Mouse (Mus musculus) megakaryocyte-erythroid progenitor cell, adult 5-6 weeks (primary cell): ENCODE data around the gene Ube2d2b. TPM values are rescaled to one million over a fixed set of nuclear protein-coding genes. Genes with fewer than 3 reads are reported as not detected.

ENCODE experiments used
- ATAC-seq: replicated peaks from 2 replicates; pipeline ENCODE4 v1.8.0; 2016; ENCODE audit warnings: mild to moderate bottlenecking, inconsistent platforms; ENCODE audit not compliant: severe bottlenecking, poor library complexity, low FRiP score, low TSS enrichment
- total RNA-seq, 2 experiments: library from RNA; stranded (forward) in 1 of 2; stranded (reverse) in 1 of 2; fragments of 200-1000, 215-1000 nt in 1 of 2; fragments of >200 nt in 1 of 2; fragmentation: Nextera tagmentation in 1 of 2; gene quantifications; 2 replicates each; pipeline ENCODE4 v1.2.3; 2014 to 2017

Gene Ube2d2b
- total RNA-seq, 2 experiments from 2014 or later = not detected

DNA sequence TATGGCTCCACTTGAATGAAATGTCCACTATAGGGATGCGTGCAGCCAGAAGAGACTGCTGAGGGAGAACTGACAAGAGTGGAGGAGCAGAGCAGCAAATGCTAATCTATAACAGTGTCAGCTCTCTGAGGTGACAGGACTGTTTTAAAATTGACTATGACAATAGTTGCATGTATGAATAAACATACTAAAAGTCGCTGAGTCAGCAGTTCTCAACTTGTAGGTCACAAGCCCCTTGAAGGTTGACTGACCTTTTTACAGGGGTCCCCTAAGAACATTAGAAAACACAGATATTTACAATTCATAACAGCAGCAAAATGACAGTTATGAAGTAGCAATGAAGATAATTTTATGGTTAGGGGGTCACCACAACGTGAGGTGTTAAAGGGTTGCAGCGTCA, 19.1 kb downstream of the Ube2d2b start:
- ATAC-seq = no peak

DNA sequence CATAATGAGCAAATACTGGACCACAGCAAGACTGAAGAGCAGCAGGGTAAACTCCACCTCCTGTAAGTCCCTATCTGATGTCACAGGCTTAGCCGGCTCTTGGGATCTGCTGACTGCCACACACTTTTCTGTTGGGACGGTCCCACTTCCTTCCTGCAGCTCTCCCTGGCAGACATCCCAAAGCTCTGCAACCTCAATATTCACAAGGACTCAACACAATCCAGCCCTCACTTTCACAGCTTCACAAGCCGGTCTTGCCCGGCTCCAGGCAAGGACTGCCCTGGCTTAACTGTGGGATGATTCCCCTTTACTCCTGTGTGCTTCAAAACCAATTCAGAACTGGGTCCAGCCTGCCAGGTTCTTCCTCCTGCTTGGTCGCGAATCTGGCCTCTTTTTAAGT, 23.9 kb downstream of the Ube2d2b start:
- ATAC-seq = peak; percentile 63; the same call in 1 of the 2 replicates

DNA sequence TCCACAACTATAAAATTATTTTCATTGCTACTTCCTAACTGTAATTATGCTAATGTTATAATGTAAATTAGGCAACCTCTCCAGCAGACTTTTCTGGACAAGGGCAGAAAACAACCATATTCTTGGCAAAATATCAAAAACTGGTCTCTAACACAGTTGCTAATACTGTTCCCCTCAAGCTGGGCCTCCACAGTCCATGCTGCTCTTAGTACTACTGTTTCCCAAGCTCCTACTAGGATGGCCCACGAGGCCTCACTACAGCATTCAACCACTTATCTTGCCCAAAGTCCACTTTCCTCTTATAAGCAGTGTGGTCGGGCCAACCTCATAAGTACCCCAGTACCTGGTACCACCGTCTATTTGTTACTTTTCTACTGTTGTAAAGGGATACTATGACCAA, 24.7 kb downstream of the Ube2d2b start:
- ATAC-seq = no peak

GRCm38 (mm10) chr5:107855546-107855945, 25.6 kb downstream of the Ube2d2b start:
- ATAC-seq = no peak

- peak; percentile 80; the same call in 1 of the 2 replicates for ATAC-seq
Observed at GRCm38 (mm10) chr5:107858963-107859362, 29.1 kb downstream of the Ube2d2b start.

GRCm38 (mm10) chr5:107863971-107864370, 34.1 kb downstream of the Ube2d2b start:
- ATAC-seq = no peak

DNA sequence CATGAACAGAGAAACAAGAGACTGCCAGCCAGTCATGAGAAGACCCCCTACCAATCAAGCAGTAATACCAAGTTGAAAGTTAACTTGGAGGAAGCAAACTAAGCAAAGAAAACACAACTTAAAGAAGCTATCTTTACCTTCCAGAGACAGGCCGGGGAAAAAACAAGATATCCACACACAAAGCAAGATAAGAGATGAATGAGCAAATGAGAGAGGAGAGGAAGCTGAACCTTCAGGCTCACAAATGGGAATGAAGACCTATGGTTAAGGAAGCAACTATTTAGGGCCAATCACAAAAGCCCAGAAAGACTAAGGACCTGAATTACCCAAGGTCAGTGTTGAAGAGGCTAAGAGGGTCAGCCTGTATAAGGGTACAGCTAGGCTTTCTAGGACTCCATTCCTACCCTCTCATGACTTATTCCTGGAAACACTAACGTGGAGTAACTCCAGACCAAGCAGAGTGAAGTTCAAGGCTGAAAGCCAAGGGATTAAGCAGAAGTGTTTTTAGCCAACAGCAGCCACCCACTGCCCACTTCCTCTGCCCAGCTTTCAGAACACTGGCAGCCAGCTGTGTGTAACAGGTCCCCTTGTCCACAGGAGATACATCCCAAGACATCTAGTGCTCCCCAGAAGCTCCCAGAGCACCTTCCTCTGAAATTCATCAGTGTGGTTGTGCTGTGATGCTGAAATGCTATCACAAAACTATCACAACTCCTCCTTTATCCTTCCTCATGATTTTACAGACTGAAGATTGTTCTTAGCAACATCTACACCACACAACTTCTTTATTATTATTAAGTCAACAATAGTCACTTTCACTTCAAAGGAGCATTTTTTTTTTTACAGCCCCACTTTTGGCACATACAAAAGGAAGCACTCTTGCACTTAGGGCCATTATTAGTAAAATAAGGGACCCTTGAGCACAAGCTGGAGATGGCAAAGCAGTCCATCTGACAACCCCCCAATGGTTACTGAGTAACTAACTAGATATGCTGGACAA, 36.5 kb downstream of the Ube2d2b start:
- ATAC-seq = peak; percentile 51

- ATAC-seq = peak; percentile 70
Observed at GRCm38 (mm10) chr5:107867970-107868904, 38.3 kb downstream of the Ube2d2b start.

DNA sequence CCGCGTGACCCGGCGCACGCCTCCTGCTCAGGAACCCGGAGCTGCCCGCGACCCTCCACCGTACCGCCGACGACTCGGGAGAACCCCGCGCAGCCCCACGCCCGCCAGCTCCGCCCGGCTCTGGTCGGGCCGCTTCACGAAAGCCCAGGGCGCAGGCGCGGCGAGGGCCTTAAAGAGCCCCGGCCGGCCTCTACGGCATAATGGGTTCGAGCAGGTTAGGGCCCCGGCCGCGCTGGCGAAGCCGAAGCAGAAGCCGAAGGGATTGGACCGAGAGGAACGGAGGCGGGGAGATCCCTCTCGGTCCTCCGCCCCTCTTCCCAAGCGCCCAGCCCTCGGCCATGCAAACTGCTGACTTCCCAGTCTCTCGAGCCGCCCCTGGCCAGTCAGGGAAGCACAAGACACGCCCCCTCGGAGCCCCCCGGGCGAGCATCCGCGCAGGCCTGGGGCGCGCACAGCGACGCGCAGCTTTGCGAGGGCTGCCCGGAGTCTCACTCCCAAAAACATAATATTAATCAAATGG, 39.1 kb downstream of the Ube2d2b start:
- ATAC-seq = peak; percentile 48

DNA sequence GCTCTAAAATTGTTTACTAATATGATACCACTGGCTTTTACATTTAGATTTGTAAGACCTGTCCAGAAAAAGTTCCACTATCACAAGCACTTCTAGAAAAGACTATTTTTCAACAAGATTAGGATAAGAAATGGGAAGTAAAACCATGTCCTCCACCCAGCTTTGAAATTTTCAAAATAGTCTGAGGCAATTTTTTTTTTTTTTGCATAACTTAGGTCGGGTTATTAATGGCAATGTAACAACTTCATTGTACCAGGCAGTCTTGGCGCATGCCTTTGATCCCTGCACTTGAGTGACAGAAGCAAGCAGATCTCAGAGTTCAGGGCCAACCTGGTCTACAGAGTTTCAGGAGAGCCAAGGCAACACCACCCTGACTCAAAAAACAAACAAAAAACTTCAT, 39.8 kb downstream of the Ube2d2b start:
- ATAC-seq = no peak

DNA sequence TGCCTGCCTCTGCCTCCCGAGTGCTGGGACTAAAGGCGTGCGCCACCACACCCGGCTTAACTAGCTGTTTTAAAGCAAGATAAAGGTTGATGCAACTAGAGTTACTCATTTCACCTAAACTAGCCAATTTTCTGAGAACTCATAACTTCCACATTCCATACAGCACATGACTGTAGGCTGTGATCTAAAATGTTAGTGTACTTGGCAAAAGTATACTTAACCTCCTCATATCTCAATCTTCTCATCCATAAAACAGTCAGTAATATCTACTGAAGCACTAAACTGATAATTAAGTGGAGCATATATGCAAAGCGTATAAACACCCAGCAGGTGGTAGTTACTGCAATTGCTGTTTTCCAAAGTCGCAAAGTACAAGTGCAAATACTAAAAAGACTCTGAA, 43.4 kb downstream of the Ube2d2b start:
- ATAC-seq = 0 out of 2 replicates have a peak, but pooled peaks have one; percentile 11

DNA sequence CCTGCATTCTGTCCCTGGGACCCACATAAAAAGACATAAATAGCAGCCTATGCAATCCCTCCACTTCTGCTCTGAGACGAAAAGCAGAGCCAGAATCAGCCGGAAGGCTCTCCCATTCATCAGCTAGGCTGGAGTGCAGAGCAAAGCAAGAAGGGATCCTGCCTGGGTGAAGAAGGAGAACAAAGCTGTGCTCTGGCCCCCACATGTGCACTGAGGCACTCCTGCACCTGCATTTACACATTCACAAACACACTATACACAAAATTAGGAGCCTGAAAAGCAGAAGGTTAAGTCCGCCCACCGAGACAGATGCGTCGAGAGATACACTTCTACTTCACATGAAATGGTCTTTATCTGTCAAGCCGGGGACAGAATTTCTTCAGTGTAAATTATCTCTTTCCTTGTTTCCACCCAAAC, 44.0 kb downstream of the Ube2d2b start:
- ATAC-seq = peak; percentile 84

GRCm38 (mm10) chr5:107874561-107875260, 44.8 kb downstream of the Ube2d2b start, which contains the start of gene Evi5:
Gene Evi5, minus strand, starts transcription at chr5:107875107.
- ATAC-seq = peak; percentile 75

GRCm38 (mm10) chr5:107875261-107875611, 45.3 kb downstream of the Ube2d2b start:
- no peak for ATAC-seq

GRCm38 (mm10) chr5:107877053-107877452, 47.2 kb downstream of the Ube2d2b start:
- ATAC-seq = no peak

- no peak for ATAC-seq
Observed at GRCm38 (mm10) chr5:107880710-107881109, 50.8 kb downstream of the Ube2d2b start.
